19 mouse cellular contexts compared by ENCODE assay signal in the genomic region with DNA sequence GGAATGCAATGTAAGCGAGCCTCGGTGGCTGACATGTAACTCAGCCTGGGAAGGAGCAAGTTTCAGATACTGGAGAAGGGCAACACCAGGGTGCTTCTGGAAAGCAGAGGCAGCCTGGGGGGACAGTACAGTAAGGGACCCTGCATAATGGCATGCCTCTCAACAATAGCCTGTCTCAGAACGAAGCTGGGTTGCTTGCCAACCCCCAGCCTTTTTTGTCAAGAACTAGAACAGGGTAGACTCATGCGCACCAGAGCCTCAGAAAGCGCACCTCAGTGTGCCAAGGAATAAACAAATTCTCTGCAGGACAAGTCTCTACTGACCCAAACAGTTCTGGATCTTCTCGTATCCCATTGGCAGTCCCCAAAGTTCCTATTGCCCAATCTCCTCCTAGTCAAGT. TPM values are rescaled to one million over a fixed set of nuclear protein-coding genes. Genes with fewer than 3 reads are reported as not detected.
DNase-seq lines count a peak whose midpoint lies in the region; ATAC-seq and TF ChIP-seq lines count a peak whose summit lies in the region.
"Had no signal": no experiment of that assay in that cellular context is flagged by ENCODE, and none has a peak within 500 bp of the region (broad histone marks: within the 10 kb centered on the region; RNA-seq: fewer than 3 reads in every experiment).

No protein-coding gene starts in this region.

- H3K36me3 ChIP-seq in embryonic facial prominence, embryonic 12.5 days: no peaks in the 10 kb centered on the region
- H3K36me3 ChIP-seq in embryonic facial prominence, embryonic 10.5 days (replicated peaks): no peaks in the 10 kb centered on the region; the same call in 1 of the 2 replicates
- no peaks in the 10 kb centered on the region for H3K36me3 ChIP-seq in heart, embryonic 15.5 days
- H3K36me3 ChIP-seq in lung, embryonic 16.5 days (ENCODE audit: control insufficient read depth, insufficient read depth, low read length): no peaks in the 10 kb centered on the region
- H3K36me3 ChIP-seq: midbrain, embryonic 12.5 days had no signal

- H3K4me1 ChIP-seq in embryonic facial prominence, embryonic 12.5 days: peaks cover 35% of the 10 kb centered on the region
- H3K4me1 ChIP-seq in embryonic facial prominence, embryonic 10.5 days: peaks cover 42% of the 10 kb centered on the region
- H3K4me1 ChIP-seq in heart, embryonic 15.5 days (replicated peaks): peaks cover 33% of the 10 kb centered on the region
- peaks cover 29% of the 10 kb centered on the region for H3K4me1 ChIP-seq in lung, embryonic 16.5 days (replicated peaks; ENCODE audit: control insufficient read depth, insufficient read depth, low read length)
- peaks cover 3% of the 10 kb centered on the region for H3K4me1 ChIP-seq in olfactory bulb, adult 2 months (ENCODE audit: control insufficient read depth, insufficient read depth, low read length)

- 0 out of 2 replicates have a peak overlapping the region, but pooled peaks have one; percentile 5 for H3K27ac ChIP-seq in embryonic facial prominence, embryonic 12.5 days
- H3K27ac ChIP-seq in embryonic facial prominence, embryonic 10.5 days (replicated peaks): no peak overlapping the region
- 0 out of 2 replicates have a peak overlapping the region, but pooled peaks have one; percentile 9 for H3K27ac ChIP-seq in heart, embryonic 15.5 days
- 0 out of 2 replicates have a peak overlapping the region, but pooled peaks have one; percentile 32 for H3K27ac ChIP-seq in lung, embryonic 16.5 days (ENCODE audit: low read length)
- H3K27ac ChIP-seq in olfactory bulb, adult 2 months (ENCODE audit: insufficient read depth, low read depth, low read length): 0 out of 2 replicates have a peak overlapping the region, but pooled peaks have one; percentile 15
- H3K27ac ChIP-seq: macrophage; midbrain, embryonic 12.5 days; stomach, postnatal 0 days had no signal

- no peak for ATAC-seq in embryonic facial prominence, embryonic 12.5 days (ENCODE audit: insufficient number of reproducible peaks, insufficient read depth, low FRiP score, low TSS enrichment)
- no peak for ATAC-seq in heart, embryonic 15.5 days (replicated peaks; ENCODE audit: insufficient number of reproducible peaks, insufficient read depth, low FRiP score, low read depth)
- ATAC-seq in lung, embryonic 16.5 days (ENCODE audit: low read depth): no peak
- no peak for ATAC-seq in granulocyte monocyte progenitor cell, adult 5-6 weeks (replicated peaks; ENCODE audit: poor library complexity, severe bottlenecking)
- ATAC-seq: inflammation-experienced regulatory T-cells, adult 6 months; liver, postnatal 0 days had no signal

- intact Hi-C loops in heart, postnatal 25 days (cut with DNase I): no loop called here

- H3K9ac ChIP-seq in embryonic facial prominence, embryonic 12.5 days: no peak overlapping the region
- H3K9ac ChIP-seq in heart, embryonic 15.5 days: no peak overlapping the region
- no peak overlapping the region for H3K9ac ChIP-seq in lung, embryonic 16.5 days (ENCODE audit: low read length)
- H3K9ac ChIP-seq: liver, postnatal 0 days; midbrain, embryonic 12.5 days had no signal

- no peak overlapping the region for H3K4me3 ChIP-seq in embryonic facial prominence, embryonic 12.5 days
- no peak overlapping the region for H3K4me3 ChIP-seq in embryonic facial prominence, embryonic 10.5 days
- H3K4me3 ChIP-seq in heart, embryonic 15.5 days: no peak overlapping the region
- no peak overlapping the region for H3K4me3 ChIP-seq in lung, embryonic 16.5 days (ENCODE audit: low read length)
- no peak overlapping the region for H3K4me3 ChIP-seq in olfactory bulb, adult 2 months (ENCODE audit: insufficient read depth, low read depth, low read length)
- H3K4me3 ChIP-seq: midbrain, embryonic 12.5 days had no signal

- no peak for TF ChIP-seq CTCF in olfactory bulb, adult 2 months (IDR thresholded peaks at IDR 0.05; ENCODE audit: insufficient read depth, low read depth, low read length)

- WGBS in embryonic facial prominence, embryonic 12.5 days: 69% methylated on average over 6 of the region's 6 CpGs
- 78% methylated on average over 6 of the region's 6 CpGs for WGBS in embryonic facial prominence, embryonic 10.5 days
- WGBS in heart, embryonic 15.5 days: 61% methylated on average over 6 of the region's 6 CpGs
- WGBS in lung, embryonic 16.5 days: 71% methylated on average over 6 of the region's 6 CpGs
- WGBS in olfactory bulb, adult 2 months: 69% methylated on average over 6 of the region's 6 CpGs

- DNase-seq in embryonic facial prominence, embryonic 10.5 days (ENCODE audit: low spot score): no peak
- no peak for DNase-seq in heart, postnatal 25 days (ENCODE audit: low spot score)
- DNase-seq in lung, postnatal 10 days: no peak
- DNase-seq: cerebellum, postnatal 14 days; gastrocnemius, postnatal 14 days; kidney, adult 8-10 months; kidney, postnatal 4 days; liver; liver, postnatal 0 days; right cerebral cortex, postnatal 14 days had no signal

- no peaks in the 10 kb centered on the region for H3K9me3 ChIP-seq in embryonic facial prominence, embryonic 12.5 days
- no peaks in the 10 kb centered on the region for H3K9me3 ChIP-seq in embryonic facial prominence, embryonic 10.5 days
- no peaks in the 10 kb centered on the region for H3K9me3 ChIP-seq in heart, embryonic 15.5 days (replicated peaks)
- no peaks in the 10 kb centered on the region for H3K9me3 ChIP-seq in lung, embryonic 16.5 days (ENCODE audit: control insufficient read depth, low read length)
- H3K9me3 ChIP-seq: midbrain, embryonic 12.5 days had no signal

- H3K27me3 ChIP-seq in embryonic facial prominence, embryonic 12.5 days: no peaks in the 10 kb centered on the region
- no peaks in the 10 kb centered on the region for H3K27me3 ChIP-seq in embryonic facial prominence, embryonic 10.5 days (replicated peaks; ENCODE audit: low read depth, poor library complexity, severe bottlenecking)
- no peaks in the 10 kb centered on the region for H3K27me3 ChIP-seq in heart, embryonic 15.5 days
- no peaks in the 10 kb centered on the region for H3K27me3 ChIP-seq in lung, embryonic 16.5 days (ENCODE audit: control insufficient read depth, insufficient read depth, low read depth, low read length)
- H3K27me3 ChIP-seq: midbrain, embryonic 12.5 days had no signal

- no peak for TF ChIP-seq POLR2A in olfactory bulb, adult 2 months (IDR thresholded peaks at IDR 0.05; ENCODE audit: insufficient read depth, low read depth, low read length)

- H3K4me2 ChIP-seq in embryonic facial prominence, embryonic 12.5 days (replicated peaks): no peak overlapping the region
- no peak overlapping the region for H3K4me2 ChIP-seq in heart, embryonic 15.5 days
- no peak overlapping the region for H3K4me2 ChIP-seq in lung, embryonic 16.5 days (ENCODE audit: low read depth, low read length)
- H3K4me2 ChIP-seq: midbrain, embryonic 12.5 days had no signal

RNA-seq across cellular contexts. Expression of a gene that starts 43.5 kb away (rescaled TPM):
- polyA plus RNA-seq in embryonic facial prominence, embryonic 12.5 days (2016; fragmentation: Nextera tagmentation; extraction: Ambion mirVana): 12.4 and 12.6 TPM in 2 replicates
- 4.8 and 6.1 TPM in 2 replicates for polyA plus RNA-seq in embryonic facial prominence, embryonic 10.5 days (2016; fragmentation: Nextera tagmentation; extraction: Ambion mirVana)
- polyA plus RNA-seq in heart, embryonic 15.5 days (2015; fragmentation: Nextera tagmentation; extraction: Ambion mirVana): 3.9 and 5.3 TPM in 2 replicates
- total RNA-seq in heart, postnatal 25 days (2021): 1 to 10 TPM; 8.8 to 9.7 TPM
- polyA plus RNA-seq in lung, embryonic 16.5 days (2015; fragmentation: Nextera tagmentation; extraction: Ambion mirVana): 16.8 and 16.9 TPM in 2 replicates
- not detected in 2 replicates for polyA plus RNA-seq in olfactory bulb, adult 2 months (2012; ENCODE audit: insufficient read depth, insufficient read length, low replicate concordance, missing spikeins)
- total RNA-seq in granulocyte monocyte progenitor cell, adult 5-6 weeks (2014; fragmentation: Nextera tagmentation): not detected in 2 replicates
- total RNA-seq in granulocyte monocyte progenitor cell, adult 5-6 weeks (2017): 0.04 TPM in 1 of 2 replicates, not detected in the other
- polyA plus RNA-seq: inflammation-experienced regulatory T-cells, adult 6 months had no signal
